Mouse (Mus musculus) intestine, postnatal 0 days (tissue): Measurements from ENCODE around the gene Ap1s3. TPM values are rescaled to one million over a fixed set of nuclear protein-coding genes. Genes with fewer than 3 reads are reported as not detected.

Experiments used
- ATAC-seq: fragments of 200-750 bp; cut with Nextera tagmentation; 2 replicates; pipeline ENCODE4 v1.8.0; 2017; ENCODE audit warnings: mild to moderate bottlenecking, moderate TSS enrichment, moderate library complexity
- H3K27ac ChIP-seq: fragments of 300-500 bp; sonication (generic); 2 replicates; pipeline ENCODE4 v1.5.1; 2014; ENCODE audit warnings: mild to moderate bottlenecking, low read depth, low read length, moderate library complexity
- H3K27me3 ChIP-seq: fragments of 300-500 bp; sonication (generic); replicated peaks from 2 replicates; pipeline ENCODE4 v1.6.1; 2014; ENCODE audit warnings: low read length, mixed read lengths; ENCODE audit not compliant: control insufficient read depth, insufficient read depth
- H3K36me3 ChIP-seq: fragments of 300-500 bp; sonication (generic); 2 replicates; pipeline ENCODE4 v1.6.1; 2014; ENCODE audit warnings: mild to moderate bottlenecking, moderate library complexity; ENCODE audit not compliant: control insufficient read depth, insufficient read depth
- H3K4me1 ChIP-seq: fragments of 300-500 bp; sonication (generic); replicated peaks from 2 replicates; pipeline ENCODE4 v1.6.1; 2014; ENCODE audit warnings: antibody characterized with exemption, low read length, mixed read lengths; ENCODE audit not compliant: control insufficient read depth, insufficient read depth
- H3K4me2 ChIP-seq: fragments of 300-500 bp; sonication (generic); replicated peaks from 2 replicates; pipeline ENCODE4 v1.6.1; 2014; ENCODE audit warnings: low read depth, mild to moderate bottlenecking, moderate library complexity
- H3K4me3 ChIP-seq: fragments of 300-500 bp; sonication (generic); 2 replicates; pipeline ENCODE4 v1.5.1; 2014; ENCODE audit warnings: low read depth, low read length
- H3K9ac ChIP-seq: fragments of 300-500 bp; sonication (generic); 2 replicates; pipeline ENCODE4 v1.6.1; 2014; ENCODE audit warnings: mild to moderate bottlenecking, low read depth, low read length
- H3K9me3 ChIP-seq: fragments of 300-500 bp; sonication (generic); 2 replicates; pipeline ENCODE4 v1.6.1; 2016; ENCODE audit warnings: mixed run types; ENCODE audit not compliant: control insufficient read depth
- CTCF ChIP-seq: sonication (generic); IDR thresholded peaks from 2 replicates; pipeline ENCODE4 v1.5.1; 2016; ENCODE audit warnings: low read depth, mild to moderate bottlenecking, control low read depth, antibody characterized with exemption, moderate library complexity
- WGBS: fragments of 180-500 bp; shearing (Covaris S2); extraction: QIAGEN DNeasy Blood & Tissue Kit; methylation state at CpG from one replicate; pipeline ENCODE4 v1.1.7; 2014; 5-methylcytosine and 5-hydroxymethylcytosine counted together
- polyA plus RNA-seq: library from polyadenylated mRNA; unstranded; fragments of >200 nt; fragmentation: Nextera tagmentation; extraction: Ambion mirVana; gene quantifications from 2 replicates; pipeline ENCODE4 v1.2.1, GENCODE M21; 2015

The Ap1s3 gene
- polyA plus RNA-seq, 1 experiment from 2014 or later, result 2.5 TPM

DNA sequence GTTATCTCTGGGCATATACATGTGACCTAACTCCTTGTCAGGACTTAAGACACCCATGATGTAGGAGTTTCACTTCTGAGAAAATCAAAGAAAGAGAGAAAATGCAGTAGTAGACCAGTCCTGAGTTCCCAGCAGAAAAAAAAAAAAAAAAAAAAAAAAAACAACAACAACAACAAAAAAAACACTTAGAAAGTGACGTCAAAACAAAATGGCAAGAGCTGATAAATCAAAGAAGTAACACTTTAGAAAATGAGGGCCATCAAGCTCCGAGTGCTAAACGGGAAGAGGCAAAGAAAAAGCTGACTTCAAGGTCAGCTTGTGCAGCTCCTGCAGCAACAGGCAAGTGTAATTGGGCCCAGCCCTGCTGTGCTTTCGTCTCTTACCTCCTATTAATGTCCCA, 3.9 kb upstream of the Ap1s3 start:
- Histone ChIP-seq H3K9me3 (no peaks in the 10 kb centered on the region), H3K4me2 (no peak overlapping the region), H3K36me3 (no peaks in the 10 kb centered on the region), H3K27me3 (no peaks in the 10 kb centered on the region; the same call in 1 of the 2 replicates), H3K27ac (no peak overlapping the region), H3K4me3 (no peak overlapping the region), H3K9ac (no peak overlapping the region), H3K4me1 (no peaks in the 10 kb centered on the region)
- ATAC-seq, result no peak
- WGBS, result 34% methylated on average over 4 of the region's 4 CpGs
- TF ChIP-seq CTCF, result no peak

- Histone ChIP-seq H3K4me3 (peak overlapping the region; percentile 61), H3K9ac (peak overlapping the region; percentile 57; the same call in 1 of the 2 replicates), H3K4me1 (no peaks in the 10 kb centered on the region), H3K27me3 (no peaks in the 10 kb centered on the region; the same call in 1 of the 2 replicates), H3K27ac (no peak overlapping the region), H3K36me3 (no peaks in the 10 kb centered on the region), H3K4me2 (peak overlapping the region; percentile 96), H3K9me3 (no peaks in the 10 kb centered on the region)
- TF ChIP-seq CTCF, result no peak
- no peak for ATAC-seq
- 2% methylated on average over 11 of the region's 11 CpGs for WGBS
Measured at GRCm38 (mm10) chr1:79671196-79671542, 603 bp downstream of the Ap1s3 start.

DNA sequence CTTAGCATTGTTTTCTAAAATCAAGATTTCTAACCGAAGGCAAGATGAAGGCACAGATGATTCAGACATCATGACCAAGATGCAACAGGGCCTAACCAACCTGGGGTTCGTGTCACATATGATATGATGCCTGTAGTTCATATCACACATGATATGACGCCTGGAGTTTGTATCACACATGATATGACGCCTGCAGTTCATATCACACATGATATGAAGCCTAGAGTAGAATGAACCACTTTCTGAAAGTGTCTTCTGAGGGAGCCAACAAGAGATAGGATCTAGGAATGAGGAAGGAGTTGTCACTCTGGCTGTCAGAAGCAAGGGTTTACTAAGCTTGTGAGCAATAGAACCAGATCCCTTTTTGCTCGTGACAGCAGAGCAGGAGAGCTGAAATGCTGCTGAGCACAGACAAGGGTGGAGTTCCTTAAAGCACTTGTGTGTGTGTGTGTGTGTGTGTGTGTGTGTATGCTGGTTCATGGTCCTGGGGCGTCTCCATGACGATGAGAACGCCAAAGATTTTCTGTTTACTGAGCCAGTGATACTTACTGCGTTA, 2.3 kb downstream of the Ap1s3 start:
- no peaks in the 10 kb centered on the region for H3K36me3 ChIP-seq
- no peak overlapping the region for H3K4me3 ChIP-seq
- no peak for TF ChIP-seq CTCF
- no peak overlapping the region for H3K4me2 ChIP-seq
- H3K27me3 ChIP-seq, result no peaks in the 10 kb centered on the region; the same call in 1 of the 2 replicates
- no peak overlapping the region for H3K9ac ChIP-seq
- no peaks in the 10 kb centered on the region for H3K4me1 ChIP-seq
- WGBS, result 73% methylated on average over 9 of the region's 9 CpGs
- H3K9me3 ChIP-seq, result no peaks in the 10 kb centered on the region
- no peak overlapping the region for H3K27ac ChIP-seq
- no peak for ATAC-seq

- no peak overlapping the region for H3K4me2 ChIP-seq
- ATAC-seq, result no peak
- no peak overlapping the region for H3K27ac ChIP-seq
- H3K4me3 ChIP-seq, result no peak overlapping the region
- 84% methylated on average over 4 of the region's 4 CpGs for WGBS
- no peak for TF ChIP-seq CTCF
- H3K27me3 ChIP-seq, result no peaks in the 10 kb centered on the region
- no peaks in the 10 kb centered on the region for H3K4me1 ChIP-seq
- no peak overlapping the region for H3K9ac ChIP-seq
- H3K9me3 ChIP-seq, result no peaks in the 10 kb centered on the region
- no peaks in the 10 kb centered on the region for H3K36me3 ChIP-seq
Measured at GRCm38 (mm10) chr1:79664911-79665310, 6.9 kb downstream of the Ap1s3 start.

GRCm38 (mm10) chr1:79659598-79659997, 12.2 kb downstream of the Ap1s3 start:
- Histone ChIP-seq H3K36me3 (no peaks in the 10 kb centered on the region), H3K4me2 (no peak overlapping the region), H3K4me1 (no peaks in the 10 kb centered on the region), H3K9ac (no peak overlapping the region), H3K27me3 (no peaks in the 10 kb centered on the region), H3K4me3 (no peak overlapping the region), H3K9me3 (no peaks in the 10 kb centered on the region), H3K27ac (no peak overlapping the region)
- 86% methylated on average over 7 of the region's 7 CpGs for WGBS
- TF ChIP-seq CTCF, result no peak
- ATAC-seq, result no peak

GRCm38 (mm10) chr1:79657411-79657810, 14.4 kb downstream of the Ap1s3 start:
- WGBS, result 61% methylated on average over 1 of the region's 1 CpGs
- TF ChIP-seq CTCF, result no peak
- no peaks in the 10 kb centered on the region for H3K9me3 ChIP-seq

More at GRCm38 (mm10) chr1:79657411-79657810, 14.4 kb downstream of the Ap1s3 start:
- H3K4me3 ChIP-seq, result no peak overlapping the region
- H3K4me2 ChIP-seq, result no peak overlapping the region
- no peak overlapping the region for H3K27ac ChIP-seq
- no peaks in the 10 kb centered on the region for H3K36me3 ChIP-seq
- H3K4me1 ChIP-seq, result no peaks in the 10 kb centered on the region
- H3K9ac ChIP-seq, result no peak overlapping the region
- H3K27me3 ChIP-seq, result no peaks in the 10 kb centered on the region
- no peak for ATAC-seq
